Mouse (Mus musculus) kidney, adult 2 months (tissue): ENCODE results near the gene Snd1. TPM values are rescaled to one million over a fixed set of nuclear protein-coding genes. Genes with fewer than 3 reads are reported as not detected.

Experiments used
- DNase-seq: peaks from one replicate; pipeline ENCODE4 v3.0.0; 2021
- H3K27ac ChIP-seq: fragments of 200-500 bp; 2 replicates; pipeline ENCODE4 v1.5.1; 2012; ENCODE audit warnings: low read depth, low read length, control low read depth, inconsistent platforms; ENCODE audit not compliant: insufficient read depth
- H3K27me3 ChIP-seq: fragments of 200-500 bp; replicated peaks from 2 replicates; pipeline ENCODE4 v1.6.1; 2012; ENCODE audit warnings: mild to moderate bottlenecking, moderate library complexity, low read length, inconsistent platforms; ENCODE audit not compliant: control insufficient read depth, insufficient read depth
- H3K36me3 ChIP-seq: fragments of 200-500 bp; 2 replicates; pipeline ENCODE4 v1.6.1; 2012; ENCODE audit warnings: mild to moderate bottlenecking, moderate library complexity, low read length, inconsistent platforms; ENCODE audit not compliant: control insufficient read depth, insufficient read depth
- H3K4me1 ChIP-seq: fragments of 200-500 bp; 2 replicates; pipeline ENCODE4 v1.6.1; 2011; ENCODE audit warnings: low read length; ENCODE audit not compliant: control insufficient read depth, insufficient read depth
- H3K4me3 ChIP-seq: fragments of 200-500 bp; 2 replicates; pipeline ENCODE4 v1.5.1; 2011; ENCODE audit warnings: mild to moderate bottlenecking, low read depth, low read length, control low read depth; ENCODE audit not compliant: insufficient read depth
- CTCF ChIP-seq: fragments of 200-500 bp; conservative IDR thresholded peaks from 2 replicates; pipeline ENCODE4 v1.5.1; 2011; ENCODE audit warnings: low read depth, mild to moderate bottlenecking, control low read depth, low read length, moderate library complexity, mixed read lengths; ENCODE audit not compliant: insufficient read depth, insufficient read length
- POLR2A ChIP-seq: fragments of 200-500 bp; IDR thresholded peaks from one replicate; pipeline ENCODE4 v1.6.1; 2011; ENCODE audit warnings: low read depth, low read length, control low read depth
- WGBS: fragments of 180-500 bp; shearing (Covaris S2); methylation state at CpG from one replicate; pipeline ENCODE4 v1.1.7; 2018; 5-methylcytosine and 5-hydroxymethylcytosine counted together
- polyA plus RNA-seq: library from polyadenylated mRNA; depleted of rRNA; stranded (reverse); fragments of >200 nt; gene quantifications from 2 replicates; pipeline ENCODE4 v1.2.3, GENCODE M21; 2012

Snd1 gene
- polyA plus RNA-seq, 1 experiment, result 41.0 TPM

DNA sequence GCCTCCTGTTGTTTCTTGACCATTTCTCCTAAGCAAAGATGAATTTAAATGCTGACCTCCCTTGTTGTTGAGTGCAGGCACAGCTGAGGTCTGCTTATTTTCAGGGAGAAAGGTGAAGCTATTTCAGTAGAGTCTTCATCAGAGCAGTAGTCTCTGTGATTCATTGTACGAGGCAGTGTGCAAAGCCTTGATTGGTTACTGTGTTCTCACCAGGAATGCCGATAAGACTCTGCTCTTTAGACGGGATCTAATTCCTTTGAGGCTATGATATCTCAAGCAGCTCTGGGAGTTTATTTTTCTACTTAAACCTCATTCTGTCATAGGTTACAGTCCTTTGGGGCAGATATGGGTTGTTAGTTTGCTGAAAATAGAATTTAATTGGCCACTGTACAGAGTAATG is 128.9 kb downstream of the Snd1 start:
- 52% methylated on average over 3 of the region's 3 CpGs for WGBS
- no peaks in the 10 kb centered on the region; the same call in 1 of the 2 replicates for H3K36me3 ChIP-seq
- no peaks in the 10 kb centered on the region for H3K27me3 ChIP-seq
- no peak overlapping the region for H3K4me3 ChIP-seq
- H3K4me1 ChIP-seq, result no peaks in the 10 kb centered on the region
- H3K27ac ChIP-seq, result no peak overlapping the region
- no peak for DNase-seq
- TF ChIP-seq CTCF (no peak), POLR2A (no peak)

DNA sequence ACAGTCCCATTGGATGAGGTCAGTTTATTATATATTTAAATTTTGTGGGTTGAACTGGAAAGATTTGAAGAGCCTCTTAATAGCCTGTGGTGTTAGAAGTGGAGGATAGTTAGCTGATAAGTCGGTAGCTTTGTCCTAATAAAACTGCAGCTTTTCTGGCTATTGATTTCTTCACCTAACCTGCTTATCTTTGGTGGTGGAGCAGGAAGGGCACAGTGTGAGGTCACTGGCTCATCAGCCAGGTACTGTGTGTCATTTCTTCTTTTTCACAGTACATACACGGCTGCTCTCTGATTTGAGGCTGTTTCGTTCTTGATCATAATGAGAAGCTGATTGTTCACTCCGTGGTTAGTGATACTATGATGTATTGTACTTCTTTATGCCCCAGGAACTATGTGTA is 134.4 kb downstream of the Snd1 start:
- H3K27me3 ChIP-seq, result no peaks in the 10 kb centered on the region
- DNase-seq, result no peak
- 88% methylated on average over 4 of the region's 4 CpGs for WGBS

DNA sequence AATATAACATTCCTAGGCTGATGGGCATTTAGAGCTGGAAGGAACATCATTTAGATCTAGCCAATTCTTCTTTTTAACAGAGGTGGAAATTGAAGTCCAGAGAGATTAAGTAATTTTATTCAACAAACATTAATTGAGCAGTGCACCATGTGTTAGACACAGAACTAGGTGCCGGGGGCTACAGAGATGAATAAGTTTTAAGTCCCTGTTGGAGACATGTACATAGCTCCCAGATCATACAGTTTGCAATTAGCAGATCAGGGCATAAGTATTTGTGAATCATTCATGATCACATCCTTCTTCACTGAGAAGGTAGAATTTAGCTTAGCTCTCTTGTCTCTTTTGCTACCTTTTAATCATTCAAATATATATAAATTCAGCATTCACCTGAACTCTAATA is 135.2 kb downstream of the Snd1 start:
- DNase-seq, result no peak
- Histone ChIP-seq H3K27me3 (no peaks in the 10 kb centered on the region), H3K36me3 (no peaks in the 10 kb centered on the region), H3K4me1 (no peaks in the 10 kb centered on the region), H3K4me3 (no peak overlapping the region), H3K27ac (no peak overlapping the region)
- 97% methylated on average over 1 of the region's 1 CpGs for WGBS
- TF ChIP-seq POLR2A, result no peak
- TF ChIP-seq CTCF, result no peak

More for the DNA sequence above, 134.4 kb downstream of the Snd1 start:
- no peak overlapping the region for H3K4me3 ChIP-seq
- H3K36me3 ChIP-seq, result no peaks in the 10 kb centered on the region
- H3K4me1 ChIP-seq, result no peaks in the 10 kb centered on the region
- TF ChIP-seq POLR2A, result no peak
- TF ChIP-seq CTCF, result no peak
- H3K27ac ChIP-seq, result no peak overlapping the region

DNA sequence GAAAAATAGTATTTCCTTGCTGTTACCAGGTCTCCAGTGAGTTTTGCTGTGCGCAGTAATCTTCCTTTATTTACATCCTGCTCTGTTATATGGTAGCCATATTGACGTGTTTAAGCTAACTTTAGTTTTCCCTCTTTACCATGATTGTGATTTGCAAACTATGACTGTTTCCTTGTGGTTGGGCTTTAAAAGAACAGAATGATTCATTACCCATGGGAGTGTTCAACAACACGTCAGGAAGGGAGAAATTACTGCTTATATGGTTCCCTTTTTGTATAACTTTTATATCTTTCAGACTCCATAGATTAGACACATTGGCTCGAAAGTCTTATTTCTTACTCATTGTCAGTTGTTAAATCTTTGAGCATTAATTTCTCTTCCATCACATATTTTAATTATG is 138.5 kb downstream of the Snd1 start:
- Histone ChIP-seq H3K27ac (no peak overlapping the region), H3K36me3 (no peaks in the 10 kb centered on the region), H3K27me3 (no peaks in the 10 kb centered on the region), H3K4me3 (no peak overlapping the region), H3K4me1 (peaks cover 2% of the 10 kb centered on the region; the same call in 1 of the 2 replicates)
- WGBS, result 91% methylated on average over 4 of the region's 4 CpGs
- no peak for DNase-seq
- TF ChIP-seq POLR2A (no peak), CTCF (no peak)

- H3K27ac ChIP-seq, result no peak overlapping the region
- peaks cover 5% of the 10 kb centered on the region; the same call in 1 of the 2 replicates for H3K4me1 ChIP-seq
- DNase-seq, result no peak
- no peaks in the 10 kb centered on the region for H3K36me3 ChIP-seq
- 86% methylated on average over 4 of the region's 4 CpGs for WGBS
- no peaks in the 10 kb centered on the region for H3K27me3 ChIP-seq
- H3K4me3 ChIP-seq, result no peak overlapping the region
- TF ChIP-seq CTCF (no peak), POLR2A (no peak)
Observed at GRCm38 (mm10) chr6:28614856-28615255, 139.9 kb downstream of the Snd1 start.

DNA sequence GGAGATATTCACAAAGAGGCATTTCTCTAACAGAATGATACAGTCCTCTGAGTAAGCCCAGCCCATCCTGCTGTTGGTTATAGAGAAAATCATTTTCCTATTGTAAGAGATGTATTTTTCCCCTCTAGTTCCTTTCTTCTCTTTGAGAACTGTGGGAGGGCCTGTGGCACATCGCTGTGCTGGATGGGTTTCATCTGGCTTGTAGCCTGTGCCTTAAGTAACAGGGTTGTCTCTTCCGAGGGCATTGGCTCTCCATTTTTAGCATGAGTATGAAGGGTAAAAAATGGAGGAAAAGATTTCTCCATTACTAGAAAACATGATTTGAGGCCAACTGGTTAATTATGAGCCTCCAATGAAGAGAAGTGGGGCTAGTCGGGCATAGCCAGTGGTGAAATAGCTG is 140.5 kb downstream of the Snd1 start:
- Histone ChIP-seq H3K4me1 (peaks cover 5% of the 10 kb centered on the region; the same call in 1 of the 2 replicates), H3K27me3 (no peaks in the 10 kb centered on the region), H3K4me3 (no peak overlapping the region), H3K36me3 (no peaks in the 10 kb centered on the region), H3K27ac (no peak overlapping the region)
- WGBS, result 78% methylated on average over 3 of the region's 3 CpGs
- TF ChIP-seq CTCF, result no peak
- TF ChIP-seq POLR2A, result no peak
- DNase-seq, result no peak

DNA sequence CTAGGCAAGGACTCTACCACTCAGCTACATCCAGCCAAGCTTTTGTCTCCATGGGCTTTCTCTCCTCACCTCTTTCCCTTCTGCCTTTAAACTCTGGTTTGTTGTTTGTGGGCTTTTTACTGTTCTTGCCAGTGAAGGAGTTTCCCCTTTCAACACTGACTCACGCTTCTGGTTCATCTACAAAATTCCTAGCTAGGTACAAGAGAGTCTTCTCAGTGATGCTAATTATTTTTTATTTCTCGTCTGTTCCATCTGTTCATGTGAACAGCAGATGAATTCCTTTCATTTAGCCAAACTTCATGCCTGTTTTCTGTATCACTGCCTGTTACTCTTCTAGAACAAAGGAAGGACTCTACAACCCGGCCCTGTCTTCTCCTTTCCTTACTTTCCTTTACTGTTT is 141.0 kb downstream of the Snd1 start:
- H3K27me3 ChIP-seq, result no peaks in the 10 kb centered on the region
- H3K27ac ChIP-seq, result no peak overlapping the region
- H3K4me3 ChIP-seq, result no peak overlapping the region
- DNase-seq, result no peak
- H3K4me1 ChIP-seq, result peaks cover 5% of the 10 kb centered on the region; the same call in 1 of the 2 replicates
- no peaks in the 10 kb centered on the region for H3K36me3 ChIP-seq
- 82% methylated on average over 3 of the region's 3 CpGs for WGBS
- TF ChIP-seq POLR2A (no peak), CTCF (no peak)

- Histone ChIP-seq H3K4me1 (peaks cover 5% of the 10 kb centered on the region; the same call in 1 of the 2 replicates), H3K27me3 (no peaks in the 10 kb centered on the region), H3K4me3 (no peak overlapping the region), H3K36me3 (no peaks in the 10 kb centered on the region), H3K27ac (no peak overlapping the region)
- WGBS, result 64% methylated on average over 3 of the region's 3 CpGs
- no peak for TF ChIP-seq CTCF
- TF ChIP-seq POLR2A, result no peak
- no peak for DNase-seq
Observed at GRCm38 (mm10) chr6:28618299-28618698, 143.4 kb downstream of the Snd1 start.
